Mouse (Mus musculus) G1E (cell line): ENCODE measurements around the gene Camkk2.

Experiments used
- CTCF ChIP-seq: IDR thresholded peaks from 2 replicates; pipeline ENCODE4 v1.5.1; 2012; ENCODE audit warnings: low read depth, low read length, inconsistent platforms, mixed read lengths
- GATA1 ChIP-seq: IDR thresholded peaks from 2 replicates; pipeline ENCODE4 v1.6.1; 2012; ENCODE audit warnings: borderline replicate concordance, low read length, inconsistent platforms, mixed read lengths
- TAL1 ChIP-seq: conservative IDR thresholded peaks from 2 replicates; pipeline ENCODE4 v1.6.1; 2012; ENCODE audit warnings: low read depth, low read length, inconsistent platforms, mixed read lengths

GRCm38 (mm10) chr5:122800345-122801010 lies 21.3 kb upstream of the Camkk2 start:
- TF ChIP-seq CTCF (no peak), GATA1 (no peak), TAL1 (no peak)
